ENCODE assay signal across 20 mouse cellular contexts in genomic region chr1:74815965-74816364, GRCm38 (mm10). TPM values are rescaled to one million over a fixed set of nuclear protein-coding genes. Genes with fewer than 3 reads are reported as not detected.
"Had no signal": no experiment of that assay in that cellular context is flagged by ENCODE, and none has a peak within 500 bp of the region (broad histone marks: within the 10 kb centered on the region; RNA-seq: fewer than 3 reads in every experiment).

No protein-coding gene starts in this region.

RNA-seq across cellular contexts. Expression of gene Wnt10a, which starts 24.6 kb away (rescaled TPM):
- total RNA-seq: liver, adult 2 months; megakaryocyte progenitor cell, adult 5-6 weeks; megakaryocyte, adult 5-6 weeks; megakaryocyte-erythroid progenitor cell, adult 5-6 weeks; monocyte, adult 5-6 weeks had no signal
- polyA plus RNA-seq: liver, adult 2 months; liver, embryonic 12.5 days; liver, embryonic 13.5 days; liver, embryonic 14.5 days; liver, embryonic 15.5 days; liver, embryonic 16.5 days; lung, embryonic 14.5 days; lung, postnatal 0 days; macrophage had no signal

RNA-seq across cellular contexts. Expression of gene Cdk5r2, which starts 38.8 kb away (rescaled TPM):
- total RNA-seq: liver, adult 2 months; megakaryocyte progenitor cell, adult 5-6 weeks; megakaryocyte, adult 5-6 weeks; megakaryocyte-erythroid progenitor cell, adult 5-6 weeks; monocyte, adult 5-6 weeks had no signal
- polyA plus RNA-seq: limb, embryonic 10.5 days; limb, embryonic 11.5 days; limb, embryonic 12.5 days; limb, embryonic 15.5 days; liver, adult 2 months; liver, embryonic 12.5 days; liver, embryonic 13.5 days; liver, embryonic 15.5 days; liver, embryonic 16.5 days; liver, postnatal 0 days; lung, embryonic 14.5 days; lung, embryonic 15.5 days; lung, embryonic 16.5 days; lung, postnatal 0 days; macrophage had no signal

RNA-seq across cellular contexts. Expression of gene Wnt6, which starts 44.3 kb away (rescaled TPM):
- total RNA-seq: liver, adult 2 months; megakaryocyte-erythroid progenitor cell, adult 5-6 weeks had no signal
- polyA plus RNA-seq: macrophage had no signal
